Mouse (Mus musculus): Measurements from ENCODE around the gene Ttl. TPM values are rescaled to one million over a fixed set of nuclear protein-coding genes. Genes with fewer than 3 reads are reported as not detected.

Gene Ttl
- total RNA-seq (2021) = 10 to 100 TPM; 18.7 to 18.9 TPM

- peak; percentile 82 for DNase-seq
These were observed at the start of gene Ttl for GRCm38 (mm10) chr2:129065437-129066282. Gene Ttl, plus strand, starts transcription at chr2:129065942.

- no peak for DNase-seq
These were observed 45.6 kb upstream of the Ttl start for GRCm38 (mm10) chr2:129020106-129020505.

- no peak for DNase-seq
These were observed 40.9 kb upstream of the Ttl start for GRCm38 (mm10) chr2:129024820-129025219.

- DNase-seq = no peak
These were observed 30.4 kb upstream of the Ttl start for GRCm38 (mm10) chr2:129035381-129035780.

- DNase-seq = peak; percentile 11
These were observed 27.3 kb upstream of the Ttl start for GRCm38 (mm10) chr2:129038426-129038936.

GRCm38 (mm10) chr2:129038937-129039631 is 26.7 kb upstream of the Ttl start:
- DNase-seq = peak; percentile 20

GRCm38 (mm10) chr2:129040567-129040966 is 25.2 kb upstream of the Ttl start:
- peak; percentile 6 for DNase-seq

GRCm38 (mm10) chr2:129046172-129046845 is 19.4 kb upstream of the Ttl start:
- peak; percentile 31 for DNase-seq

- DNase-seq = no peak
These were observed 18.9 kb upstream of the Ttl start for GRCm38 (mm10) chr2:129046846-129047196.

- no peak for DNase-seq
These were observed 17.9 kb upstream of the Ttl start, which contains the start of gene Vinac1 for GRCm38 (mm10) chr2:129047811-129048210. Gene Vinac1, minus strand, starts transcription at chr2:129048172.

- no peak for DNase-seq
These were observed 13.2 kb upstream of the Ttl start for GRCm38 (mm10) chr2:129052451-129052983.

- DNase-seq = no peak
These were observed 10.0 kb upstream of the Ttl start for GRCm38 (mm10) chr2:129055741-129056140.

GRCm38 (mm10) chr2:129056597-129056996 is 9.1 kb upstream of the Ttl start:
- DNase-seq = peak; percentile 30

GRCm38 (mm10) chr2:129057256-129057655 is 8.5 kb upstream of the Ttl start:
- DNase-seq = no peak

- no peak for DNase-seq
These were observed 7.8 kb upstream of the Ttl start for GRCm38 (mm10) chr2:129057920-129058361.

GRCm38 (mm10) chr2:129061456-129062059 is 4.2 kb upstream of the Ttl start:
- DNase-seq = no peak

GRCm38 (mm10) chr2:129066326-129066725 is 584 bp downstream of the Ttl start:
- DNase-seq = peak; percentile 50

GRCm38 (mm10) chr2:129070296-129070695 is 4.6 kb downstream of the Ttl start:
- DNase-seq = no peak

GRCm38 (mm10) chr2:129078313-129078712 is 12.6 kb downstream of the Ttl start:
- DNase-seq = peak; percentile 38

GRCm38 (mm10) chr2:129079194-129079593 is 13.5 kb downstream of the Ttl start:
- DNase-seq = no peak

GRCm38 (mm10) chr2:129081097-129081496 is 15.4 kb downstream of the Ttl start:
- DNase-seq = peak; percentile 17

GRCm38 (mm10) chr2:129083514-129083913 is 17.8 kb downstream of the Ttl start:
- DNase-seq = no peak
